Comparison of ENCODE assay signal across 18 mouse cellular contexts in genomic region chr5:3515477-3515876, GRCm38 (mm10). TPM values are rescaled to one million over a fixed set of nuclear protein-coding genes. Genes with fewer than 3 reads are reported as not detected.
DNase-seq lines count a peak whose midpoint lies in the region; ATAC-seq and TF ChIP-seq lines count a peak whose summit lies in the region.
"Had no signal": no experiment of that assay in that cellular context is flagged by ENCODE, and none has a peak within 500 bp of the region (broad histone marks: within the 10 kb centered on the region; RNA-seq: fewer than 3 reads in every experiment).

No protein-coding gene starts in this region.

- dilution Hi-C loops in CH12.LX (cut with MboI; ENCODE audit: extremely low pct_ligation_motif_present, extremely low pct_unique_long_range_greater_than_20kb, low sequenced_read_pairs): no loop called here

- no peak for TF ChIP-seq CTCF in CH12.LX (conservative IDR thresholded peaks at IDR 0.05 in 1 of 2, IDR thresholded peaks at IDR 0.05 in 1 of 2; ENCODE audit: low read depth in 2 of 2, low read length in 2 of 2)
- TF ChIP-seq CTCF in MEL (IDR thresholded peaks at IDR 0.05 in 2 of 3, conservative IDR thresholded peaks at IDR 0.05 in 1 of 3; ENCODE audit: control insufficient read depth in 1 of 3, insufficient read depth in 1 of 3, low read depth in 2 of 3, low read length in 3 of 3, poor library complexity in 1 of 3, severe bottlenecking in 1 of 3): no peak
- TF ChIP-seq CTCF in midbrain, postnatal 0 days (IDR thresholded peaks at IDR 0.05): no peak

- H3K4me3 ChIP-seq in liver, embryonic 12.5 days: no peak overlapping the region
- no peak overlapping the region for H3K4me3 ChIP-seq in liver, embryonic 11.5 days (ENCODE audit: low read depth, low read length)
- H3K4me3 ChIP-seq in CH12.LX (replicated peaks in 1 of 3; ENCODE audit: low read depth in 2 of 3, low read length in 2 of 3, poor library complexity in 1 of 3): no peak overlapping the region
- H3K4me3 ChIP-seq in MEL (ENCODE audit: control insufficient read depth in 1 of 2, insufficient read depth in 1 of 2, low read depth in 2 of 2, low read length in 2 of 2): peak overlapping the region; percentile 25 to 56; a peak in 3 of 4 replicates
- H3K4me3 ChIP-seq in liver, embryonic 15.5 days (replicated peaks): no peak overlapping the region
- H3K4me3 ChIP-seq in midbrain, postnatal 0 days (ENCODE audit: low read depth, low read length): no peak overlapping the region
- H3K4me3 ChIP-seq: embryonic facial prominence, embryonic 13.5 days; forebrain, embryonic 13.5 days; gastrocnemius, adult 2 months; hindbrain, embryonic 10.5 days had no signal

- in situ Hi-C loops in CH12.LX (cut with MboI; ENCODE audit: low pct_ligation_motif_present, low pct_unique_long_range_greater_than_20kb, low sequenced_read_pairs): no loop called here

- peak; percentile 52 for ATAC-seq in liver, embryonic 12.5 days
- no peak for ATAC-seq in liver, embryonic 11.5 days (replicated peaks; ENCODE audit: low FRiP score)
- ATAC-seq in liver, embryonic 15.5 days (ENCODE audit: insufficient read depth): no peak
- ATAC-seq in midbrain, postnatal 0 days (ENCODE audit: low FRiP score): no peak
- ATAC-seq: forebrain, embryonic 13.5 days had no signal

- H3K4me2 ChIP-seq in liver, embryonic 12.5 days: no peak overlapping the region
- H3K4me2 ChIP-seq in liver, embryonic 11.5 days: no peak overlapping the region; the same call in 1 of the 2 replicates
- no peak overlapping the region for H3K4me2 ChIP-seq in CH12.LX (ENCODE audit: insufficient read depth, low read depth, poor library complexity, severe bottlenecking)
- H3K4me2 ChIP-seq in liver, embryonic 15.5 days: peak overlapping the region; percentile 25; the same call in 1 of the 2 replicates
- no peak overlapping the region for H3K4me2 ChIP-seq in midbrain, postnatal 0 days (ENCODE audit: low read depth, low read length, poor library complexity, severe bottlenecking)
- H3K4me2 ChIP-seq: embryonic facial prominence, embryonic 13.5 days; forebrain, embryonic 13.5 days; hindbrain, embryonic 14.5 days had no signal

- H3K79me2 ChIP-seq in CH12.LX (replicated peaks; ENCODE audit: control insufficient read depth, extremely low read depth, insufficient read depth, poor library complexity, severe bottlenecking): peaks cover 23% of the 10 kb centered on the region
- H3K79me2 ChIP-seq in MEL (ENCODE audit: control insufficient read depth, insufficient read depth, low read length, poor library complexity): peaks cover 12% of the 10 kb centered on the region; the same call in 1 of the 2 replicates

- DNase-seq in liver, embryonic 11.5 days (ENCODE audit: low spot score): no peak
- no peak for DNase-seq in CH12.LX (ENCODE audit: extremely low read depth)
- no peak for DNase-seq in MEL (ENCODE audit: low read depth, low spot score)
- DNase-seq in layer of hippocampus, postnatal 25 days (ENCODE audit: extremely low spot score in 1 of 2, low spot score in 1 of 2): no peak
- DNase-seq in midbrain, postnatal 0 days (ENCODE audit: low spot score): no peak
- DNase-seq: adrenal gland, postnatal 10 days; cerebellum, adult 11 months; cerebellum, adult 8-10 months; cerebellum, postnatal 25 days; gastrocnemius, adult 2 months; gastrocnemius, postnatal 25 days; heart, postnatal 10 days had no signal

- peaks cover 27% of the 10 kb centered on the region for H3K36me3 ChIP-seq in liver, embryonic 12.5 days
- H3K36me3 ChIP-seq in liver, embryonic 11.5 days (ENCODE audit: control insufficient read depth, insufficient read depth, low read length): 0 out of 2 replicates have a peak, but pooled peaks cover 2% of the 10 kb centered on the region
- H3K36me3 ChIP-seq in CH12.LX (replicated peaks in 1 of 2; ENCODE audit: control insufficient read depth in 1 of 2, insufficient read depth in 1 of 2, low read length in 1 of 2): peaks cover 57 to 73% of the 10 kb centered on the region in 2 experiments
- H3K36me3 ChIP-seq in MEL (ENCODE audit: control insufficient read depth in 1 of 2, insufficient read depth in 2 of 2, low read length in 2 of 2): peaks cover 44 to 62% of the 10 kb centered on the region in 2 experiments
- H3K36me3 ChIP-seq in liver, embryonic 15.5 days (replicated peaks): peaks cover 13% of the 10 kb centered on the region; the same call in 1 of the 2 replicates
- H3K36me3 ChIP-seq in midbrain, postnatal 0 days (ENCODE audit: insufficient read depth, low read length): no peaks in the 10 kb centered on the region
- H3K36me3 ChIP-seq: hindbrain, embryonic 10.5 days had no signal

- H3K9ac ChIP-seq in liver, embryonic 12.5 days: no peak overlapping the region
- H3K9ac ChIP-seq in liver, embryonic 11.5 days (ENCODE audit: low read depth, low read length): no peak overlapping the region
- H3K9ac ChIP-seq in CH12.LX (ENCODE audit: insufficient read depth, low read depth) (no peak overlapping the region), MEL (ENCODE audit: control insufficient read depth, low read depth, low read length, poor library complexity, severe bottlenecking) (peak overlapping the region; percentile 55)
- H3K9ac ChIP-seq in liver, embryonic 15.5 days: no peak overlapping the region
- no peak overlapping the region for H3K9ac ChIP-seq in midbrain, postnatal 0 days (replicated peaks; ENCODE audit: low read length, poor library complexity, severe bottlenecking)
- H3K9ac ChIP-seq: embryonic facial prominence, embryonic 13.5 days; forebrain, embryonic 13.5 days; hindbrain, embryonic 14.5 days had no signal

- H3K4me1 ChIP-seq in liver, embryonic 12.5 days: peaks cover 45% of the 10 kb centered on the region
- peaks cover 23% of the 10 kb centered on the region for H3K4me1 ChIP-seq in liver, embryonic 11.5 days (replicated peaks; ENCODE audit: control insufficient read depth, insufficient read depth, low read length)
- H3K4me1 ChIP-seq in CH12.LX (ENCODE audit: control insufficient read depth in 1 of 2, insufficient read depth in 2 of 2) (peaks cover 19 to 66% of the 10 kb centered on the region in 2 experiments), MEL (ENCODE audit: control insufficient read depth in 1 of 2, insufficient read depth in 2 of 2, low read length in 2 of 2) (peaks cover 36 to 46% of the 10 kb centered on the region in 2 experiments)
- peaks cover 44% of the 10 kb centered on the region for H3K4me1 ChIP-seq in liver, embryonic 15.5 days (replicated peaks)
- no peaks in the 10 kb centered on the region for H3K4me1 ChIP-seq in midbrain, postnatal 0 days (ENCODE audit: insufficient read depth, low read length)
- H3K4me1 ChIP-seq: hindbrain, embryonic 10.5 days had no signal

- WGBS in liver, embryonic 12.5 days (ENCODE audit: insufficient replicate concordance): 67% methylated on average over 9 of the region's 9 CpGs
- WGBS in liver, embryonic 11.5 days: 78% methylated on average over 9 of the region's 9 CpGs
- 57% methylated on average over 9 of the region's 9 CpGs for WGBS in liver, embryonic 15.5 days (ENCODE audit: insufficient replicate concordance)
- 93% methylated on average over 9 of the region's 9 CpGs for WGBS in midbrain, postnatal 0 days

- TF ChIP-seq RAD21 in CH12.LX (IDR thresholded peaks at IDR 0.05; ENCODE audit: low read depth, low read length) (no peak), MEL (IDR thresholded peaks at IDR 0.05; ENCODE audit: low read depth, low read length) (no peak)

- H3K9me3 ChIP-seq in liver, embryonic 12.5 days (replicated peaks): no peaks in the 10 kb centered on the region
- no peaks in the 10 kb centered on the region for H3K9me3 ChIP-seq in liver, embryonic 11.5 days (ENCODE audit: control insufficient read depth, low read length)
- H3K9me3 ChIP-seq in CH12.LX (replicated peaks; ENCODE audit: low read length) (no peaks in the 10 kb centered on the region), MEL (replicated peaks; ENCODE audit: insufficient read depth, low read length) (no peaks in the 10 kb centered on the region)
- no peaks in the 10 kb centered on the region for H3K9me3 ChIP-seq in liver, embryonic 15.5 days (replicated peaks)
- no peaks in the 10 kb centered on the region for H3K9me3 ChIP-seq in midbrain, postnatal 0 days (ENCODE audit: low read length)
- H3K9me3 ChIP-seq: embryonic facial prominence, embryonic 13.5 days; forebrain, embryonic 13.5 days; hindbrain, embryonic 10.5 days had no signal

- H3K27me3 ChIP-seq in liver, embryonic 12.5 days (replicated peaks): no peaks in the 10 kb centered on the region
- no peaks in the 10 kb centered on the region for H3K27me3 ChIP-seq in liver, embryonic 11.5 days (replicated peaks; ENCODE audit: control insufficient read depth, insufficient read depth, low read length)
- no peaks in the 10 kb centered on the region for H3K27me3 ChIP-seq in CH12.LX (replicated peaks)
- no peaks in the 10 kb centered on the region for H3K27me3 ChIP-seq in MEL (ENCODE audit: control insufficient read depth in 1 of 2, insufficient read depth in 2 of 2, low read length in 2 of 2)
- H3K27me3 ChIP-seq in liver, embryonic 15.5 days: no peaks in the 10 kb centered on the region
- H3K27me3 ChIP-seq in midbrain, postnatal 0 days (ENCODE audit: insufficient read depth, low read length): no peaks in the 10 kb centered on the region
- H3K27me3 ChIP-seq: embryonic facial prominence, embryonic 13.5 days; forebrain, embryonic 13.5 days had no signal

- TF ChIP-seq POLR2A in CH12.LX (IDR thresholded peaks at IDR 0.05; ENCODE audit: low read depth, low read length) (no peak), MEL (IDR thresholded peaks at IDR 0.05; ENCODE audit: control insufficient read depth in 1 of 2, insufficient read depth in 1 of 2, low read depth in 1 of 2, low read length in 2 of 2, poor library complexity in 1 of 2) (peak in 1 of 2 experiments; percentile 44; a peak in 1 of 4 replicates)

- H3K27ac ChIP-seq in liver, embryonic 12.5 days: peak overlapping the region; percentile 33; the same call in 1 of the 2 replicates
- no peak overlapping the region for H3K27ac ChIP-seq in liver, embryonic 11.5 days (ENCODE audit: low read depth, low read length)
- H3K27ac ChIP-seq in CH12.LX (ENCODE audit: insufficient read depth, low read depth) (peak overlapping the region; percentile 41; the same call in 1 of the 2 replicates), MEL (ENCODE audit: control insufficient read depth, low read depth, low read length) (peak overlapping the region; percentile 91)
- H3K27ac ChIP-seq in liver, embryonic 15.5 days (replicated peaks): no peak overlapping the region
- H3K27ac ChIP-seq in midbrain, postnatal 0 days (ENCODE audit: low read depth, low read length): no peak overlapping the region
- H3K27ac ChIP-seq: embryonic facial prominence, embryonic 13.5 days; forebrain, embryonic 13.5 days; gastrocnemius, adult 2 months; hindbrain, embryonic 10.5 days; hindbrain, embryonic 14.5 days had no signal

- TF ChIP-seq EP300 in CH12.LX (IDR thresholded peaks at IDR 0.05; ENCODE audit: low read length) (no peak), MEL (IDR thresholded peaks at IDR 0.05; ENCODE audit: low read depth in 1 of 2, low read length in 2 of 2) (no peak; a peak in 1 of 4 replicates)

RNA-seq across cellular contexts. Expression of gene Fam133b, which starts 28.2 kb away (rescaled TPM):
- polyA plus RNA-seq in liver, embryonic 12.5 days (2016; fragmentation: Nextera tagmentation; extraction: Ambion mirVana): 16.1 and 17.4 TPM in 2 replicates
- polyA plus RNA-seq in liver, embryonic 11.5 days (2014; fragmentation: Nextera tagmentation; extraction: Ambion mirVana): 26.2 and 28.4 TPM in 2 replicates
- 23.2 and 31.2 TPM in 2 replicates for total RNA-seq in CH12.LX (2012; rRNA removed)
- total RNA-seq in CH12.LX (2014; rRNA removed): 55.9 and 63.0 TPM in 2 replicates
- polyA plus RNA-seq in CH12.LX (2012; ENCODE audit: insufficient read length, low read depth): 66.1 and 70.8 TPM in 2 replicates
- 36.2 and 39.4 TPM in 2 replicates for total RNA-seq in MEL (2012; rRNA removed)
- polyA plus RNA-seq in MEL (2012; ENCODE audit: insufficient read depth in 1 of 2, insufficient read length in 2 of 2, low read depth in 1 of 2, low replicate concordance in 2 of 2, missing spikeins in 1 of 2): 10 to 100 TPM in 1 of 2 experiments, not detected in 1; 56.0 TPM
- 8.6 and 9.2 TPM in 2 replicates for polyA plus RNA-seq in liver, embryonic 15.5 days (2015; fragmentation: Nextera tagmentation; extraction: Ambion mirVana)
- total RNA-seq in layer of hippocampus, postnatal 25 days (2021): 10 to 100 TPM; 37.5 to 46.2 TPM
- 23.9 and 24.3 TPM in 2 replicates for total RNA-seq in midbrain, postnatal 0 days (2014; rRNA removed)
- 20.3 and 25.1 TPM in 2 replicates for polyA plus RNA-seq in midbrain, postnatal 0 days (2015; fragmentation: Nextera tagmentation; extraction: Ambion mirVana)

RNA-seq across cellular contexts. Expression of gene 1700109H08Rik, which starts 55.9 kb away (rescaled TPM):
- polyA plus RNA-seq in liver, embryonic 12.5 days (2016; fragmentation: Nextera tagmentation; extraction: Ambion mirVana): 1.6 and 1.9 TPM in 2 replicates
- polyA plus RNA-seq in liver, embryonic 11.5 days (2014; fragmentation: Nextera tagmentation; extraction: Ambion mirVana): 1.8 and 3.1 TPM in 2 replicates
- total RNA-seq in CH12.LX (2012; rRNA removed) (1.1 and 2.6 TPM in 2 replicates), CH12.LX (2014; rRNA removed) (1.4 and 2.6 TPM in 2 replicates), MEL (2012; rRNA removed) (1.6 and 1.9 TPM in 2 replicates)
- polyA plus RNA-seq in CH12.LX (2012; ENCODE audit: insufficient read length, low read depth) (5.5 and 5.9 TPM in 2 replicates), MEL (2012; ENCODE audit: insufficient read depth in 1 of 2, insufficient read length in 2 of 2, low read depth in 1 of 2, low replicate concordance in 2 of 2, missing spikeins in 1 of 2) (1 to 10 TPM in 1 of 2 experiments, not detected in 1; 4.2 TPM)
- 1.3 and 1.4 TPM in 2 replicates for polyA plus RNA-seq in liver, embryonic 15.5 days (2015; fragmentation: Nextera tagmentation; extraction: Ambion mirVana)
- 1 to 10 TPM; 2.5 to 7.3 TPM for total RNA-seq in layer of hippocampus, postnatal 25 days (2021)
- total RNA-seq in midbrain, postnatal 0 days (2014; rRNA removed): 3.0 and 9.2 TPM in 2 replicates
- 1.5 and 2.2 TPM in 2 replicates for polyA plus RNA-seq in midbrain, postnatal 0 days (2015; fragmentation: Nextera tagmentation; extraction: Ambion mirVana)

Comparison
In these comparisons a context has a peak if more than half of its experiments do, and no peak if none do; other contexts are left out.
1. H3K27ac ChIP-seq: peak in liver, embryonic 12.5 days (single experiment), CH12.LX (single experiment) and MEL (single experiment); none in liver, embryonic 11.5 days (single experiment), liver, embryonic 15.5 days (single experiment) and midbrain, postnatal 0 days (single experiment).
2. H3K4me3 ChIP-seq: peak in MEL (2 of 2); none in liver, embryonic 12.5 days (single experiment), liver, embryonic 11.5 days (single experiment), CH12.LX (0 of 3), liver, embryonic 15.5 days (single experiment) and midbrain, postnatal 0 days (single experiment).